In genomic region chr17:56472733-56473610, GRCm38 (mm10) we compare ENCODE assay signal across 8 mouse cellular contexts. TPM values are rescaled to one million over a fixed set of nuclear protein-coding genes. Genes with fewer than 3 reads are reported as not detected.
DNase-seq lines count a peak whose midpoint lies in the region; ATAC-seq and TF ChIP-seq lines count a peak whose summit lies in the region.
"Had no signal": no experiment of that assay in that cellular context is flagged by ENCODE, and none has a peak within 500 bp of the region (broad histone marks: within the 10 kb centered on the region; RNA-seq: fewer than 3 reads in every experiment).

No protein-coding gene starts in this region.

- H3K9ac ChIP-seq in ES-Bruce4 (ENCODE audit: low read depth, poor library complexity, severe bottlenecking) = peak overlapping the region; percentile 15
- 0 out of 2 replicates have a peak overlapping the region, but pooled peaks have one; percentile 2 for H3K9ac ChIP-seq in embryonic facial prominence, embryonic 11.5 days (replicated peaks; ENCODE audit: low read length)

- H3K4me3 ChIP-seq in ES-Bruce4 (ENCODE audit: low read depth, low read length) = peak overlapping the region; percentile 85
- H3K4me3 ChIP-seq in embryonic facial prominence, embryonic 11.5 days (ENCODE audit: low read depth, low read length) = peak overlapping the region; percentile 14
- peak overlapping the region; percentile 69 for H3K4me3 ChIP-seq in limb, embryonic 10.5 days

- peaks cover 3% of the 10 kb centered on the region; the same call in 1 of the 2 replicates for H3K27me3 ChIP-seq in ES-Bruce4 (ENCODE audit: control insufficient read depth, insufficient read depth, low read length, poor library complexity, severe bottlenecking)
- peaks cover 22% of the 10 kb centered on the region for H3K27me3 ChIP-seq in embryonic facial prominence, embryonic 11.5 days (ENCODE audit: control insufficient read depth, insufficient read depth, low read length)
- peaks cover 65% of the 10 kb centered on the region for H3K27me3 ChIP-seq in limb, embryonic 10.5 days (ENCODE audit: low read depth, poor library complexity, severe bottlenecking)

- no peaks in the 10 kb centered on the region for H3K36me3 ChIP-seq in ES-Bruce4 (ENCODE audit: control insufficient read depth, insufficient read depth, low read length, poor library complexity, severe bottlenecking)
- H3K36me3 ChIP-seq in embryonic facial prominence, embryonic 11.5 days (replicated peaks; ENCODE audit: control insufficient read depth, insufficient read depth, low read depth, low read length) = no peaks in the 10 kb centered on the region
- peaks cover 15% of the 10 kb centered on the region for H3K36me3 ChIP-seq in limb, embryonic 10.5 days

- H3K9me3 ChIP-seq in ES-Bruce4 (replicated peaks; ENCODE audit: control insufficient read depth, insufficient read depth, low read length, poor library complexity, severe bottlenecking) = no peaks in the 10 kb centered on the region
- no peaks in the 10 kb centered on the region for H3K9me3 ChIP-seq in embryonic facial prominence, embryonic 11.5 days (replicated peaks; ENCODE audit: control insufficient read depth, low read length)
- no peaks in the 10 kb centered on the region for H3K9me3 ChIP-seq in limb, embryonic 10.5 days (replicated peaks)

- H3K4me1 ChIP-seq in ES-Bruce4 (ENCODE audit: control insufficient read depth, insufficient read depth, low read length) = peaks cover 7% of the 10 kb centered on the region
- peaks cover 30% of the 10 kb centered on the region for H3K4me1 ChIP-seq in embryonic facial prominence, embryonic 11.5 days (ENCODE audit: control insufficient read depth, insufficient read depth, low read length)
- peaks cover 74% of the 10 kb centered on the region for H3K4me1 ChIP-seq in limb, embryonic 10.5 days

- no peak overlapping the region for H3K27ac ChIP-seq in ES-Bruce4 (ENCODE audit: insufficient read depth, low read length)
- H3K27ac ChIP-seq in embryonic facial prominence, embryonic 11.5 days (replicated peaks; ENCODE audit: low read depth, low read length) = no peak overlapping the region
- H3K27ac ChIP-seq in limb, embryonic 10.5 days = peak overlapping the region; percentile 20; the same call in 1 of the 2 replicates

- no peak for TF ChIP-seq POLR2A in ES-Bruce4 (IDR thresholded peaks at IDR 0.05; ENCODE audit: insufficient read depth, low read length)

- peak overlapping the region; percentile 99 for H3K4me2 ChIP-seq in embryonic facial prominence, embryonic 11.5 days (ENCODE audit: low read depth, low read length)

- no peak for TF ChIP-seq CTCF in ES-Bruce4 (IDR thresholded peaks at IDR 0.05; ENCODE audit: low read depth, low read length)

- peak; percentile 68 for DNase-seq in R1 (ENCODE audit: low read depth, low spot score)
- peak; percentile 61 for DNase-seq in embryonic facial prominence, embryonic 11.5 days (ENCODE audit: low spot score)
- peak; percentile 60 for DNase-seq in limb, embryonic 10.5 days (ENCODE audit: low spot score)
- DNase-seq in right cerebral cortex, postnatal 4 days = peak; percentile 71

- WGBS in embryonic facial prominence, embryonic 11.5 days = under 1% methylated on average over 50 of the region's 50 CpGs
- 3% methylated on average over 50 of the region's 50 CpGs for WGBS in limb, embryonic 10.5 days

- ATAC-seq in embryonic facial prominence, embryonic 11.5 days (replicated peaks; ENCODE audit: insufficient number of reproducible peaks, low FRiP score, low TSS enrichment, low read depth) = no peak
- peak; percentile 52 to 55 for ATAC-seq in hematopoietic stem cell, adult 5-6 weeks (replicated peaks in 1 of 2; ENCODE audit: insufficient read depth in 1 of 2, low FRiP score in 2 of 2, low TSS enrichment in 1 of 2, low read depth in 1 of 2, poor library complexity in 2 of 2, severe bottlenecking in 2 of 2)
- peak; percentile 60 for ATAC-seq in megakaryocyte-erythroid progenitor cell, adult 5-6 weeks (replicated peaks; ENCODE audit: low FRiP score, low TSS enrichment, poor library complexity, severe bottlenecking)

- TF ChIP-seq EP300 in ES-Bruce4 (IDR thresholded peaks at IDR 0.05; ENCODE audit: insufficient read depth, low read depth, low read length) = no peak

RNA-seq across cellular contexts. Expression of gene Ptprs, which starts 3.3 kb away (rescaled TPM):
- polyA plus RNA-seq in ES-Bruce4 (2011; ENCODE audit: insufficient read depth, insufficient read length, low read depth, missing spikeins) = 149 and 159 TPM in 2 replicates
- polyA plus RNA-seq in embryonic facial prominence, embryonic 11.5 days (2014; fragmentation: Nextera tagmentation; extraction: Ambion mirVana) = 80.1 and 81.5 TPM in 2 replicates
- 67.9 and 85.5 TPM in 2 replicates for total RNA-seq in hematopoietic stem cell, adult 5-6 weeks (2017)
- polyA plus RNA-seq in limb, embryonic 10.5 days (2016; fragmentation: Nextera tagmentation; extraction: Ambion mirVana) = 69.5 and 83.2 TPM in 2 replicates
- 55.7 and 65.0 TPM in 2 replicates for total RNA-seq in megakaryocyte-erythroid progenitor cell, adult 5-6 weeks (2014; fragmentation: Nextera tagmentation)
- total RNA-seq in megakaryocyte-erythroid progenitor cell, adult 5-6 weeks (2017) = 36.6 and 48.3 TPM in 2 replicates

RNA-seq across cellular contexts. Expression of gene Znrf4, which starts 39.3 kb away (rescaled TPM):
- not detected in 2 replicates for polyA plus RNA-seq in ES-Bruce4 (2011; ENCODE audit: insufficient read depth, insufficient read length, low read depth, missing spikeins)
- not detected in 2 replicates for polyA plus RNA-seq in embryonic facial prominence, embryonic 11.5 days (2014; fragmentation: Nextera tagmentation; extraction: Ambion mirVana)
- total RNA-seq in hematopoietic stem cell, adult 5-6 weeks (2017) = not detected in 2 replicates
- polyA plus RNA-seq in limb, embryonic 10.5 days (2016; fragmentation: Nextera tagmentation; extraction: Ambion mirVana) = not detected in 2 replicates
- total RNA-seq in megakaryocyte-erythroid progenitor cell, adult 5-6 weeks (2014; fragmentation: Nextera tagmentation) = not detected in 2 replicates
- total RNA-seq in megakaryocyte-erythroid progenitor cell, adult 5-6 weeks (2017) = not detected in 2 replicates
- total RNA-seq: layer of hippocampus, postnatal 25 days had no signal

Comparison
In these comparisons a context has a peak if more than half of its experiments do, and no peak if none do; other contexts are left out.
1. H3K4me3 ChIP-seq: peak in every context shown above with its lines; median percentile 85 in ES-Bruce4; 69 in limb, embryonic 10.5 days; 14 in embryonic facial prominence, embryonic 11.5 days.